Mouse (Mus musculus) limb, embryonic 14.5 days (tissue): ENCODE data around the gene Tsga13. TPM values are rescaled to one million over a fixed set of nuclear protein-coding genes. Genes with fewer than 3 reads are reported as not detected.

Experiments used
- ATAC-seq: fragments of 200-750 bp; cut with Nextera tagmentation; 2 replicates; pipeline ENCODE4 v1.8.0; 2017; ENCODE audit warnings: low read depth, moderate number of reproducible peaks, moderate TSS enrichment; ENCODE audit not compliant: low FRiP score
- DNase-seq: peaks from one replicate; pipeline ENCODE4 v3.0.0-alpha.2; 2015; ENCODE audit warnings: low spot score
- H3K27ac ChIP-seq: fragments of 300-500 bp; sonication (generic); replicated peaks from 2 replicates; pipeline ENCODE4 v1.5.1; 2014; ENCODE audit warnings: low read depth, mild to moderate bottlenecking, low read length, moderate library complexity, mixed read lengths
- H3K27me3 ChIP-seq: fragments of 300-500 bp; sonication (generic); 2 replicates; pipeline ENCODE4 v1.6.1; 2014; ENCODE audit warnings: low read length, mixed read lengths; ENCODE audit not compliant: control insufficient read depth, insufficient read depth
- H3K36me3 ChIP-seq: fragments of 300-500 bp; sonication (generic); 2 replicates; pipeline ENCODE4 v1.6.1; 2014; ENCODE audit warnings: mild to moderate bottlenecking, low read length, moderate library complexity, mixed read lengths; ENCODE audit not compliant: control insufficient read depth, insufficient read depth
- H3K4me1 ChIP-seq: fragments of 300-500 bp; sonication (generic); 2 replicates; pipeline ENCODE4 v1.6.1; 2014; ENCODE audit warnings: antibody characterized with exemption, low read length, mixed read lengths; ENCODE audit not compliant: control insufficient read depth, insufficient read depth
- H3K4me2 ChIP-seq: fragments of 300-500 bp; sonication (generic); replicated peaks from 2 replicates; pipeline ENCODE4 v1.6.1; 2014; ENCODE audit warnings: low read depth, mild to moderate bottlenecking, low read length, moderate library complexity; ENCODE audit not compliant: severe bottlenecking
- H3K4me3 ChIP-seq: fragments of 300-500 bp; sonication (generic); replicated peaks from 2 replicates; pipeline ENCODE4 v1.5.1; 2014; ENCODE audit warnings: low read length
- H3K9ac ChIP-seq: fragments of 300-500 bp; sonication (generic); 2 replicates; pipeline ENCODE4 v1.6.1; 2014; ENCODE audit warnings: mild to moderate bottlenecking, low read depth, low read length, moderate library complexity; ENCODE audit not compliant: severe bottlenecking
- H3K9me3 ChIP-seq: fragments of 300-500 bp; sonication (generic); 2 replicates; pipeline ENCODE4 v1.6.1; 2016; ENCODE audit warnings: low read length; ENCODE audit not compliant: control insufficient read depth
- POLR2A ChIP-seq: fragments of 200-500 bp; IDR thresholded peaks from 2 replicates; pipeline ENCODE4 v1.8.0; 2012; ENCODE audit warnings: inconsistent platforms, mild to moderate bottlenecking, moderate library complexity, borderline replicate concordance; ENCODE audit not compliant: insufficient read depth, insufficient read length; ENCODE audit errors: extremely low read depth
- WGBS: fragments of 180-500 bp; shearing (Covaris S2); extraction: QIAGEN DNeasy Blood & Tissue Kit; methylation state at CpG from one replicate; pipeline ENCODE4 v1.1.7; 2014; 5-methylcytosine and 5-hydroxymethylcytosine counted together
- polyA plus RNA-seq, 2 experiments: library from polyadenylated mRNA; depleted of rRNA in 1 of 2; stranded (reverse) in 1 of 2; unstranded in 1 of 2; fragments of >200 nt; fragmentation: Nextera tagmentation in 1 of 2; extraction: Ambion mirVana in 1 of 2; gene quantifications; 2 replicates each; pipeline versions ENCODE4 v1.2.1 to v1.2.3; 2012 to 2014

Gene Tsga13
- polyA plus RNA-seq, 2 experiments = 0.28 to 0.31 TPM

DNA sequence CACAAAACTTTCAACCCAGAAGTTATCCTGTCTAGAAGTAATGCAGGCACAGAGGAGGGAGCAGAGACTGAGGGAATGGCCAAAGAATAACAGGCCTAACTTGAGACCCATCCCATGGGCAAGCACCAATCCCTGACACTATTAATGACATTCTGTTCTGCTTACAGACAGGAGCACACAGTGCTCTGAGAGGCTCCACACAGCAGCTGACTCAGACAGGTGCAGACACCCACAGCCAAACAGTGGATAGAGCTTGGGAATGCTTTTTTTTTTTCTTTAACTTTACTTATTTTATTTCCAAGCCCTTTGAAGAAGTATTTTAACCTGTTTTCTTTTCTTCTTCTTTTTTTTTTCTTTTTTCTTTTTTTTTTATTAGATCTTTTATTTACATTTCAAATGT is 23.6 kb downstream of the Tsga13 start:
- H3K27ac ChIP-seq = no peak overlapping the region
- H3K27me3 ChIP-seq = no peaks in the 10 kb centered on the region
- no peaks in the 10 kb centered on the region for H3K9me3 ChIP-seq
- no peak overlapping the region for H3K4me3 ChIP-seq
- no peak for ATAC-seq
- TF ChIP-seq POLR2A = no peak
- no peak overlapping the region for H3K4me2 ChIP-seq
- no peak for DNase-seq
- no peak overlapping the region for H3K9ac ChIP-seq
- H3K4me1 ChIP-seq = peaks cover 11% of the 10 kb centered on the region
- H3K36me3 ChIP-seq = peaks cover 12% of the 10 kb centered on the region

DNA sequence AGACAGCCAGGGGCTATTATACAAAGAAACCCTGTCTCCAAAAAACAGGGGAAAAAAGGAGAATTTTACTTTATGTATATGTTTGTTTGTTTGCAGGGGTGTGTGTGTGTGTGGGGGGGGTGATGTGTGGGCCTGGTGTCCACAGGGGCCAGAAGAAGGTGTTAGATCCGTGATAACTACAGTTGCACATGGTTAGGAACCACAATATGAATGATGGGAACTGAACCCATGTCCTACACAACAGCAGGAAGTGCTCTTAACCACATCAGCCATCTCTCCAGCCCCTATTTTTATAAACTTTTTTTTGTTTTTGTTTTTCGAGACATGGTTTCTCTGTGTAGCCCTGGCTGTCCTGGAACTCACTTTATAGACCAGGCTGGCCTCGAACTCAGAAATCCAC is 30.5 kb downstream of the Tsga13 start:
- no peak for TF ChIP-seq POLR2A
- no peak overlapping the region for H3K4me3 ChIP-seq
- peaks cover 19% of the 10 kb centered on the region for H3K36me3 ChIP-seq
- H3K9ac ChIP-seq = no peak overlapping the region
- ATAC-seq (no peak), DNase-seq (no peak)
- H3K4me1 ChIP-seq = no peaks in the 10 kb centered on the region
- no peak overlapping the region for H3K4me2 ChIP-seq
- H3K27me3 ChIP-seq = no peaks in the 10 kb centered on the region
- no peak overlapping the region for H3K27ac ChIP-seq
- WGBS = 87% methylated on average over 3 of the region's 3 CpGs
- no peaks in the 10 kb centered on the region for H3K9me3 ChIP-seq

DNA sequence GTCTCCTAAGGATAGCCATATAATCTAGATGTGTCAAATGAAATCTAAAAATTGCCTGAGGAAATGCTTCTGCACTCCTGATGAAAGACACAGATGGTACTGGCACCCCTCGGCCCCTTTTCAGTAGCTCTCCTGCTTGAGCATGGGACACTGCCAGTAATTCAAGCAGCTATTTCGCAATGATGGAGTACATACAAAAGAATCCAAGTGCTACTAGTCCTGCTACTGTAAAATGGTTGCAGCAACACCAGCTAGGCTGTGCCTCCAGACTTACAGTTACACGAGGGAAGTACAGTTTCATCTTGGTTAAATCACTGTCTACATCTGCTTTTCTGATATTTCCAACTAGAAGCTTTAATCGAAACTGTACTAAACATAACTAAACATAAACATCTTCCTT is 31.9 kb downstream of the Tsga13 start:
- Histone ChIP-seq H3K4me2 (no peak overlapping the region), H3K4me3 (no peak overlapping the region), H3K9me3 (no peaks in the 10 kb centered on the region), H3K27me3 (no peaks in the 10 kb centered on the region), H3K36me3 (peaks cover 16% of the 10 kb centered on the region), H3K9ac (no peak overlapping the region), H3K27ac (no peak overlapping the region), H3K4me1 (no peaks in the 10 kb centered on the region)
- ATAC-seq (no peak), DNase-seq (no peak)
- no peak for TF ChIP-seq POLR2A
- 83% methylated on average over 4 of the region's 4 CpGs for WGBS

DNA sequence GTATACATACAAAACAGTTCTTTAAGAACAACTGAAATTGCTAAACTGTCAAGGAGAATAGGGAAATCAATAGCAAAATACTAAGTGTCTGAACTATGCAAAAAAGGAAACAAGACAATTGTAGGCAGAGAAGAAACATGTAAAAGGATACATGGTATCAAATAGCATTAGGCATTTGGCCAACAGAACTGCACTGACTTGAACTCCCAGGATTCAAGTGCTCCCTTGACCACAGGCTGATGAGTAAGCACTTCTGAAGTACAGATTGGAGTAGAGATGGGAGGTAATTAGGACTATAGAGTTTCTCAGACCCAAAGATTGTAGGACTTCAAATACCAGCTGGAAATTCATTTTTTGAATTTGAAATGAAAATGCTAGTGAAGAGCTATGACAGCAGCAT is 38.7 kb downstream of the Tsga13 start:
- Histone ChIP-seq H3K9me3 (peaks cover 4% of the 10 kb centered on the region; the same call in 1 of the 2 replicates), H3K36me3 (peaks cover 25% of the 10 kb centered on the region), H3K27me3 (no peaks in the 10 kb centered on the region), H3K4me1 (no peaks in the 10 kb centered on the region), H3K9ac (no peak overlapping the region), H3K27ac (no peak overlapping the region), H3K4me3 (no peak overlapping the region), H3K4me2 (no peak overlapping the region)
- ATAC-seq (no peak), DNase-seq (no peak)
- no peak for TF ChIP-seq POLR2A

DNA sequence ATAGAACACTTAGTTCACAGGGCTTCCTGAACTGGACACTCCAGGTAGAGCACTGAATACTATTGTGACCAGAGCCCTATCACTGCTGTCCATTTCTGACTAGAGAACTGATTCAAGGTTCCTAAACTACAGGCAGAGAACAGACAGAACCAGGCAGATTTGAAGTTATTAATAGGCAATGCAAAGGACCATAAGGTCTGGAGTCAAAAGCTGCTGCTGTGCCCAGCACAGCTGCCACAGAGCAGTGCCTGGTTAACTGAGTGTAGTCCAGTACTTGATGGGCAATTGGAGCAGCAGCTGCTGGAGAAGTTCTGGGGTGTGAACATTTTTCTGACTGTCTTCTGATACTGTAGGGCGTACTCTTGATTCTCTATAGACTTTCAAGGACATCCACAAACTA is 48.9 kb downstream of the Tsga13 start:
- no peaks in the 10 kb centered on the region for H3K36me3 ChIP-seq
- no peak overlapping the region for H3K4me3 ChIP-seq
- H3K27ac ChIP-seq = no peak overlapping the region
- WGBS = 97% methylated on average over 1 of the region's 1 CpGs
- no peaks in the 10 kb centered on the region for H3K9me3 ChIP-seq
- TF ChIP-seq POLR2A = no peak
- no peak for ATAC-seq
- no peak overlapping the region for H3K9ac ChIP-seq
- H3K27me3 ChIP-seq = no peaks in the 10 kb centered on the region
- no peak overlapping the region for H3K4me2 ChIP-seq
- no peak for DNase-seq
- H3K4me1 ChIP-seq = no peaks in the 10 kb centered on the region

DNA sequence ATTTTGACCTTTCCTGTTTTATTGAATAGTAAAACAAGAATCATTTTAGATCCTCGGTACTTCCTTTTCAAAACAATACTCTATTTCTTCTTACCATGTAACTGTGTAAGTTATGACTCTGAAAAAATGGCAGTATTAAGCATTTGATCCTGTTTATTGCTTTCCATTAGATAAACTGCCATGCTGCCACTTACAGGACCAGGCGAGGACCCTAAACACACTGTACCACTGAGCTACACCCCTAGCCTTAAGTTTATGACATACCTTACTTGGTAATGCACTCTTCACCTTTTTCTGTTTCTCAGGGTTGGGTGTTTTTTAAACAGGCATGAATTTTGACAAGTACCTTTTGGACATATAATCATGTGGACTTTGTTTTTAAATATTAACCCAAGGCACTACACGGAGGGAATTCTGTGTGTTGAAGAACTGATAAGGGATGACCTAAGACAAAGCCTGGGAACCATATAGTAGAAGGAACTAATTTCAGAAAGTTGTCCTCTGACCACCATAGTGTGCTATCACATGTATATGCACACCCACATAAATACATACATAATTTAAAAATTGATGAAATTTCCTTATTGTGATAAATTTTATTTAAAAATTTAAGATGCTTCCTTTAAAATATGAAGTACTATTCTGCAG is 50.2 kb downstream of the Tsga13 start:
- Histone ChIP-seq H3K9ac (no peak overlapping the region), H3K27ac (no peak overlapping the region), H3K4me2 (no peak overlapping the region), H3K9me3 (no peaks in the 10 kb centered on the region), H3K4me1 (no peaks in the 10 kb centered on the region), H3K27me3 (no peaks in the 10 kb centered on the region), H3K36me3 (no peaks in the 10 kb centered on the region), H3K4me3 (no peak overlapping the region)
- ATAC-seq (no peak), DNase-seq (no peak)
- no peak for TF ChIP-seq POLR2A
- WGBS = 59% methylated on average over 3 of the region's 3 CpGs
